Comparison of ENCODE assay signal across 10 mouse cellular contexts in genomic region chr4:135267521-135267920, GRCm38 (mm10). TPM values are rescaled to one million over a fixed set of nuclear protein-coding genes. Genes with fewer than 3 reads are reported as not detected.
A peak's percentile ranks its signal among the peaks of the same experiment; 100 is the strongest.
DNase-seq lines count a peak whose midpoint lies in the region; ATAC-seq and TF ChIP-seq lines count a peak whose summit lies in the region.
"Had no signal": no experiment of that assay in that cellular context is flagged by ENCODE, and none has a peak within 500 bp of the region (broad histone marks: within the 10 kb centered on the region; RNA-seq: fewer than 3 reads in every experiment).

No protein-coding gene starts in this region.

- H3K4me1 ChIP-seq in heart, embryonic 13.5 days, result peaks cover 77% of the 10 kb centered on the region
- peaks cover 56% of the 10 kb centered on the region for H3K4me1 ChIP-seq in heart, postnatal 0 days (ENCODE audit: control insufficient read depth, insufficient read depth)
- H3K4me1 ChIP-seq in midbrain, embryonic 10.5 days, result peaks cover 48% of the 10 kb centered on the region

- peak overlapping the region; percentile 35 for H3K4me3 ChIP-seq in heart, embryonic 13.5 days
- peak overlapping the region; percentile 30 for H3K4me3 ChIP-seq in heart, postnatal 0 days (ENCODE audit: low read depth, low read length)
- H3K4me3 ChIP-seq in midbrain, embryonic 10.5 days, result peak overlapping the region; percentile 27; the same call in 1 of the 2 replicates

- no peaks in the 10 kb centered on the region for H3K9me3 ChIP-seq in heart, embryonic 13.5 days
- H3K9me3 ChIP-seq in heart, postnatal 0 days (replicated peaks; ENCODE audit: control insufficient read depth, low read length), result no peaks in the 10 kb centered on the region
- H3K9me3 ChIP-seq in midbrain, embryonic 10.5 days (replicated peaks), result no peaks in the 10 kb centered on the region

- H3K4me2 ChIP-seq in heart, embryonic 13.5 days, result peak overlapping the region; percentile 81
- H3K4me2 ChIP-seq in heart, postnatal 0 days (ENCODE audit: low read depth, low read length), result peak overlapping the region; percentile 78

- DNase-seq in heart, postnatal 4 days, result no peak
- DNase-seq in brain, embryonic 14.5 days (ENCODE audit: low read depth), result peak; percentile 60
- DNase-seq in heart, postnatal 0 days (ENCODE audit: low spot score), result no peak
- no peak for DNase-seq in midbrain, embryonic 10.5 days (ENCODE audit: low spot score)
- no peak for DNase-seq in adrenal gland, postnatal 14 days
- DNase-seq in adrenal gland, postnatal 36 days, result no peak
- DNase-seq: right cerebral cortex, postnatal 4 days had no signal

- 38% methylated on average over 8 of the region's 8 CpGs for WGBS in heart, embryonic 13.5 days
- 25% methylated on average over 8 of the region's 8 CpGs for WGBS in heart, postnatal 0 days
- 73% methylated on average over 8 of the region's 8 CpGs for WGBS in midbrain, embryonic 10.5 days

- TF ChIP-seq CTCF in brain, embryonic 14.5 days (IDR thresholded peaks at IDR 0.05; ENCODE audit: borderline replicate concordance, extremely low read depth, insufficient read depth, insufficient read length), result no peak
- TF ChIP-seq CTCF in heart, postnatal 0 days (IDR thresholded peaks at IDR 0.05; ENCODE audit: low read depth), result no peak

- no peak for ATAC-seq in heart, embryonic 13.5 days (ENCODE audit: extremely low read depth, insufficient number of reproducible peaks, low FRiP score, low TSS enrichment)
- no peak for ATAC-seq in heart, postnatal 0 days (ENCODE audit: insufficient read depth, low read depth)
- ATAC-seq in CD4-positive, CD25-positive, alpha-beta regulatory T cell, adult 4 months, result no peak

- H3K27me3 ChIP-seq in heart, embryonic 13.5 days (replicated peaks), result no peaks in the 10 kb centered on the region
- H3K27me3 ChIP-seq in heart, postnatal 0 days (ENCODE audit: control insufficient read depth, insufficient read depth, low read length), result no peaks in the 10 kb centered on the region
- H3K27me3 ChIP-seq in midbrain, embryonic 10.5 days (ENCODE audit: low read depth, poor library complexity, severe bottlenecking), result no peaks in the 10 kb centered on the region

- H3K27ac ChIP-seq in heart, embryonic 13.5 days (replicated peaks), result peak overlapping the region; percentile 98
- H3K27ac ChIP-seq in heart, postnatal 0 days (ENCODE audit: low read depth), result peak overlapping the region; percentile 54
- H3K27ac ChIP-seq in midbrain, embryonic 10.5 days (replicated peaks), result 0 out of 2 replicates have a peak overlapping the region, but pooled peaks have one; percentile 3
- H3K27ac ChIP-seq: macrophage had no signal

- peak overlapping the region; percentile 75 for H3K9ac ChIP-seq in heart, embryonic 13.5 days
- peak overlapping the region; percentile 54 for H3K9ac ChIP-seq in heart, postnatal 0 days (replicated peaks; ENCODE audit: low read depth, low read length)

- peaks cover 23% of the 10 kb centered on the region for H3K36me3 ChIP-seq in heart, embryonic 13.5 days
- peaks cover 6% of the 10 kb centered on the region for H3K36me3 ChIP-seq in heart, postnatal 0 days (replicated peaks; ENCODE audit: control insufficient read depth, insufficient read depth, low read length)
- H3K36me3 ChIP-seq in midbrain, embryonic 10.5 days, result peaks cover 40% of the 10 kb centered on the region

- no peak for TF ChIP-seq POLR2A in brain, embryonic 14.5 days (IDR thresholded peaks at IDR 0.05; ENCODE audit: borderline replicate concordance, extremely low read depth, insufficient read depth, insufficient read length, poor library complexity, severe bottlenecking)

- no peak for TF ChIP-seq EP300 in heart, postnatal 0 days (IDR thresholded peaks at IDR 0.05; ENCODE audit: low read depth)

RNA-seq across cellular contexts. Expression of gene Clic4, which starts 5.1 kb away (rescaled TPM):
- polyA plus RNA-seq in heart, embryonic 13.5 days (2015; fragmentation: Nextera tagmentation; extraction: Ambion mirVana), result 202 and 213 TPM in 2 replicates
- 100 to 1,000 TPM; 313 to 318 TPM for total RNA-seq in heart, postnatal 4 days (2021)
- 61.3 and 62.3 TPM in 2 replicates for polyA plus RNA-seq in brain, embryonic 14.5 days (2012; rRNA removed)
- 239 and 307 TPM in 2 replicates for total RNA-seq in heart, postnatal 0 days (2014; rRNA removed; ENCODE audit: low replicate concordance)
- polyA plus RNA-seq in heart, postnatal 0 days (2015; fragmentation: Nextera tagmentation; extraction: Ambion mirVana), result 213 and 235 TPM in 2 replicates
- 224 and 229 TPM in 2 replicates for polyA plus RNA-seq in midbrain, embryonic 10.5 days (2016; fragmentation: Nextera tagmentation; extraction: Ambion mirVana)
- total RNA-seq in adrenal gland, postnatal 14 days (2021), result 95.7 and 116 TPM in 2 replicates
- polyA plus RNA-seq in CD4-positive, CD25-positive, alpha-beta regulatory T cell, adult 4 months (2017; shearing (Covaris generic)), result 1 to 10 TPM; 7.0 to 8.0 TPM
- 100 to 1,000 TPM in 1 of 2 experiments, 10 to 100 TPM in 1; 73.1 to 114 TPM for total RNA-seq in adrenal gland, postnatal 36 days (2021)

Comparison
In these comparisons a context has a peak if more than half of its experiments do, and no peak if none do; other contexts are left out.
1. H3K27ac ChIP-seq: peak in every context shown above with its lines; median percentile 98 in heart, embryonic 13.5 days; 54 in heart, postnatal 0 days; 3 in midbrain, embryonic 10.5 days.